Mouse (Mus musculus) ES-E14 (cell line): ENCODE data around the gene Lmnb2.

Source experiments
- CHD2 ChIP-seq: IDR thresholded peaks from 2 replicates; pipeline ENCODE4 v1.6.1; 2014; ENCODE audit warnings: mild to moderate bottlenecking, low read depth, low read length, inconsistent platforms
- ZNF384 ChIP-seq: IDR thresholded peaks from 2 replicates; pipeline ENCODE4 v1.6.1; 2012; ENCODE audit warnings: low read depth, low read length, inconsistent platforms

- no peak for TF ChIP-seq ZNF384
- TF ChIP-seq CHD2, result no peak
Measured at GRCm38 (mm10) chr10:80917336-80917778, 688 bp downstream of the Lmnb2 start.
